Mouse (Mus musculus) kidney, postnatal 4 days (tissue): ENCODE measurements at regions not wholly inside any gene's neighbourhood (a gene's known extent, or its start where the extent isn't known, plus 50 kb on each side); places are given as distances from the start of the nearest gene placed in this dataset.
"Not testable (repeated sequence)": the region's sequence is repeated elsewhere in the genome, so short reads cannot be mapped to it uniquely, and the experiment has no call there.

ENCODE experiments used
- DNase-seq, 2 experiments: peaks; one replicate each; pipeline ENCODE4 v3.0.0; 2021; ENCODE audit warnings: mixed read lengths in 2 of 2

- no peak for DNase-seq
These were observed 748.0 kb upstream of the Epha7 start for GRCm38 (mm10) chr4:28064935-28065334.

GRCm38 (mm10) chr4:28065828-28066227 lies 747.1 kb upstream of the Epha7 start:
- no peak for DNase-seq

- no peak for DNase-seq
These were observed 733.9 kb upstream of the Epha7 start for GRCm38 (mm10) chr4:28079030-28079429.

DNA sequence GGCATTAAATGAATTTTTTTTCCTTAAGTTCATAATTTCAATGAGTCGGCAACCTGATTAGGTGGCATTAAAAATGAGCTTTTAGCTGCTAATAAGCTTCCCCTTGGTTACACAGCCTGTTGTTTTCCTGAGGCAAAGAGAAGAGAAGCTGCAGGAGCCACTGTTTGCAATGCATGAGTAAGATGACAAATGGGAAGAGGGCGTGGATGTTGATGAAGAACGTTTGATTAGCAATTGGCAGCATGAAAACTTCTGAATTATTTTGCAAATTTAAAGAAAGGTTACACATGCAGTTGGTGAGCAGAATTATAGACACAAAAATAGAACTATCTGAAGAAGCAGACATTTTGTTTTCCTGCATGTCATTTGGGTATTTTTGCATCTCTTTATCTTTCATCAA lies 720.1 kb upstream of the Epha7 start:
- DNase-seq = no peak

DNA sequence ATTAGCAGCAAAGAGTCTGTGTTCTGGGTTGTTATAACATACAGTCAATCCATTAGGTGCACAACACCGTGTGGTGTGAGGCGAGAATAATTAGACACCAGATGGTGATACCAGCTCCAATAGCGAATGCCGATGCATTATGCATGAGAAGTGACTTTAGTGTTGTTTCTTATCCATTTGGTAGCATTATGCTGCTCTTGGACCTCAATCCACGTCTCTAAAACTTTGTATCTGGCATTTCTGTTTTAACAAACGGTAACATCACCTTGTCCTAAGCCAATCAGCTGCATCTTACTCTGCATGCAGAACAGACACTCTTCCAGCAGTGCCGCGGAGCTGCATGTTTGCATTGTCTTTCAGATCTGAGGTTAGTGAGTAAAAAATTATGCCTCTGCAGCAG lies 669.8 kb upstream of the Epha7 start:
- no peak for DNase-seq

DNA sequence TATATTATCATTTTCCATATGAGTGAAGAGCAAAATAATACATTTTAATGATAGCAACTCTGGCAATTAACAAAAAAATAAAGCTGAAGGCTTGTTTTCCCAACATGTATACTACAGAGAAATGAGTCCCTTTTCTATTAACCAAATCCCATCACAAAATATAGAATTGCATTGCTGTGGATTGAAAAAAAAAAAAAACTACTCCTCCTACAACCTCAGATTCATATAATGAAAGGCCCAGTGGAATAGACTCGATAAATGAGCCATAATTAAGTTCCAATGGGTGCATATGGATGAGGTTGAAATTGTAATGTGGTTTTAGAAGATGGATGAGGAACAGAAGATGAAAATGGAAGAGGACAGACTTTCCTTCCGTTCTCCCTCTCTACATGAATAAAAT lies 657.8 kb upstream of the Epha7 start:
- no peak for DNase-seq

- DNase-seq = peak in 1 of 2 experiments; percentile 3
These were observed 636.2 kb upstream of the Epha7 start for GRCm38 (mm10) chr4:28176771-28177170.

DNA sequence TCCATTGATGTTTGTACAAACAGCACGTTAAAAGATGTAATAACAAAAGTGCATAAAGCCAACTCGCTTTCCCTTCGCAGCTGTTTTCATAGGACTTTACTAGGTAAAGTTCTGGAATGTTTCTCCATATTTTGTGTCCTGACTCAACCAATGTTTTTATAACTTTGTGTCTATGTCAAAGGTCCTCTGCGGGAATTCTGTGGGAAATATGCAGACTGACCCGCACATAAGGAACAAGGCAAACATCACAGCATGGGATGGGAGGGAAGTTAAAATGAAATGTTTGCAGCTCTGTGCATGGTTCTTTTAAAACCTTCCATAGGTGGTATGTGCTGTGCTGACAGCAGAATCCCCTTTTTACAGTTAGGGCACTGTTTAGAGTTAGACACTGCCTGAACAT lies 622.1 kb upstream of the Epha7 start:
- no peak for DNase-seq

DNA sequence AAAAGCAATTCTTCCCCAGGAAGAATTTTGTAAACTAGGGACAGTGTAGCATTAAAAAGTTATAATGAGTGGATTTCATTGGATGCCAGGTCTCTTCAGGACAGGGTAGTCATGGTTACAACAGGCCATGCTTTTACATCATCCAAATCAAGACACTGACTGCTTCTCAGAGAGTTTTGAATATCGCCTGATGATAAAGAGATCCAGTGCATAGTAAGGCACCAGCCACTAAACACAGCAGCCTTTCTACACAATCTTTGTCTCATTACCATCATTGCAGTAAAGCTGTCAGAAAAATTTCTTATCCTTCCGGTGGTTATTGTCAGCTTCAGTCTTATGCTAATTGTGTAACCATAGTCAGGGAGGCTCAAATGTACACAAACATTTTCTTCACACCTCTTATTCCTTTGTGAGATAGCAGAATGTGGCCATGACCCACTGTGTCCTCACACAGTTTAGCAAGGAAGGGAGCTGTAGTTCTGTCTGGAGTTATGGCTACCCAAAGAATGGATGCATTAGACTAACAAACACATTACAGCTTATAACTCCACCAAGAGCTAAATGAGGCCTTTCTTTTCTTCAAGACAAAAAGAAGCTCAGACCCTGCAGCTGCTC lies 585.2 kb upstream of the Epha7 start:
- DNase-seq = no peak

DNA sequence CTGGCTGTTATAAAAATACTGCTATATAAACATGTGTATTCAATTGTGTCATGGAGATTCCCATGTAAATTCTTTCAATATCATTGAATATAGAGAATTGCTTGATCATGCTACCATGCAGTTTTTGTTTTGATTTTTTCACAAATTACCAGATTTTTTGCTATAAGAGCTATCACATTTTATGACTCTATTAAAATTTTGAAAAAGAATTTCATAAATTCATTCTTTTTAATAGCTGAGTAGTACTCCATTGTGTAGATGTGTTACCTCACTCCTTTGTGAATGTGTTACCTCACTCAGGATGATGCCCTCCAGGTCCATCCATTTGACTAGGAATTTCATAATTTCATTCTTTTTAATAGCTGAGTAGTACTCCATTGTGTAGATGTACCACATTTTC lies 577.4 kb upstream of the Epha7 start:
- DNase-seq = not testable (repeated sequence)

DNA sequence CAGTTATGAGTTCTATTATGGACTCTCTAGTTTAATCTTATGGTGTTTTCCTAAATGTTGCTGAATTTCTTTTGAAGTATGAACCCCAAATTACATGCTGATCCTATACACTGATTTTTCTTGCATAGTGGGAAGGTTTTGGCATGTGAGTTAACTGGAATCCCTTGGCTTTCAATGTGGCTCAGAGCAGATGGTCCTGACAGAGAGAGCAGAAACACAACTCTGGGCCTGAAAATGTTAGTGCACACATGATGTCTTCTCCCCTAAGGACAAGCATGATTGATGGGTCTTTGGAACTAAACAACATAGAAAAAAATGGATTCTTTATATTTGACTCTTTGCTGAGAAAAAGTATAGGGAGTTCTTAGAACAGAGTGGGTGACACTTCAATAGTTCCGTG lies 570.7 kb upstream of the Epha7 start:
- no peak for DNase-seq
